Mouse (Mus musculus) kidney, postnatal 4 days (tissue): ENCODE measurements around the gene Rps7.
A peak's percentile ranks its signal among the peaks of the same experiment; 100 is the strongest.

Experiments
- DNase-seq, 2 experiments: peaks; one replicate each; pipeline ENCODE4 v3.0.0; 2021; ENCODE audit warnings: mixed read lengths in 2 of 2

Rps7 gene

GRCm38 (mm10) chr12:28635535-28636476 is at the start of gene Rps7:
Gene Rps7 (minus strand): TSS chr12:28635953.
- peak; percentile 93 to 95 for DNase-seq

- no peak for DNase-seq
Measured at GRCm38 (mm10) chr12:28684674-28685073, 48.9 kb upstream of the Rps7 start.

GRCm38 (mm10) chr12:28675925-28676209 is 40.1 kb upstream of the Rps7 start:
- DNase-seq: no peak

- DNase-seq: peak; percentile 89 to 94
Measured at GRCm38 (mm10) chr12:28675121-28675924, 39.6 kb upstream of the Rps7 start, which contains the start of gene Adi1. Gene Adi1 (plus strand): TSS chr12:28675231.

GRCm38 (mm10) chr12:28674038-28674720 is 38.4 kb upstream of the Rps7 start:
- no peak for DNase-seq

- DNase-seq: peak in 1 of 2 experiments; percentile 8
Measured at GRCm38 (mm10) chr12:28667287-28667686, 31.5 kb upstream of the Rps7 start.

GRCm38 (mm10) chr12:28666734-28667133 is 31.0 kb upstream of the Rps7 start:
- DNase-seq: no peak

GRCm38 (mm10) chr12:28662628-28663027 is 26.9 kb upstream of the Rps7 start:
- DNase-seq: no peak

- DNase-seq: peak; percentile 95
Measured at GRCm38 (mm10) chr12:28649141-28650110, 13.7 kb upstream of the Rps7 start, which contains the start of gene Rnaseh1. Gene Rnaseh1 (plus strand): TSS chr12:28649602.

- no peak for DNase-seq
Measured at GRCm38 (mm10) chr12:28638778-28639177, 3.0 kb upstream of the Rps7 start.

- no peak for DNase-seq
Measured at GRCm38 (mm10) chr12:28636543-28636942, 790 bp upstream of the Rps7 start.

- no peak for DNase-seq
Measured at GRCm38 (mm10) chr12:28635058-28635534, 657 bp downstream of the Rps7 start.

GRCm38 (mm10) chr12:28628436-28628835 is 7.3 kb downstream of the Rps7 start:
- no peak for DNase-seq

GRCm38 (mm10) chr12:28627092-28627491 is 8.7 kb downstream of the Rps7 start:
- no peak for DNase-seq

- DNase-seq: no peak
Measured at GRCm38 (mm10) chr12:28625407-28625806, 10.3 kb downstream of the Rps7 start.

GRCm38 (mm10) chr12:28624251-28624650 is 11.5 kb downstream of the Rps7 start:
- DNase-seq: no peak

- peak; percentile 44 to 62 for DNase-seq
Measured at GRCm38 (mm10) chr12:28623195-28623594, 12.6 kb downstream of the Rps7 start, which contains the start of gene Colec11. Gene Colec11 (minus strand): TSS chr12:28623377.

GRCm38 (mm10) chr12:28622641-28623040 is 13.1 kb downstream of the Rps7 start:
- DNase-seq: no peak

- peak; percentile 36 to 39 for DNase-seq
Measured at GRCm38 (mm10) chr12:28622167-28622532, 13.6 kb downstream of the Rps7 start.

- peak in 1 of 2 experiments; percentile 24 for DNase-seq
Measured at GRCm38 (mm10) chr12:28621451-28622166, 14.1 kb downstream of the Rps7 start.

- DNase-seq: no peak
Measured at GRCm38 (mm10) chr12:28617297-28617696, 18.5 kb downstream of the Rps7 start.
